Mouse (Mus musculus) retina, embryonic 14.5 days (tissue): ENCODE data around the gene Magi1.

Source experiments
- DNase-seq: peaks from one replicate; pipeline ENCODE4 v3.0.0-alpha.2; 2015; ENCODE audit warnings: low spot score

Gene Magi1

GRCm38 (mm10) chr6:94200910-94201309 is 82.8 kb downstream of the Magi1 start:
- no peak for DNase-seq

GRCm38 (mm10) chr6:94199696-94200095 is 84.0 kb downstream of the Magi1 start:
- no peak for DNase-seq

- DNase-seq, result no peak
These were observed 85.9 kb downstream of the Magi1 start for GRCm38 (mm10) chr6:94197831-94198230.

GRCm38 (mm10) chr6:94195303-94195911 is 88.3 kb downstream of the Magi1 start:
- no peak for DNase-seq

GRCm38 (mm10) chr6:94190830-94191229 is 92.9 kb downstream of the Magi1 start:
- DNase-seq, result no peak

- DNase-seq, result no peak
These were observed 94.3 kb downstream of the Magi1 start for GRCm38 (mm10) chr6:94189379-94189778.

- DNase-seq, result no peak
These were observed 96.9 kb downstream of the Magi1 start for GRCm38 (mm10) chr6:94186628-94187319.

GRCm38 (mm10) chr6:94184268-94184667 is 99.4 kb downstream of the Magi1 start:
- no peak for DNase-seq

GRCm38 (mm10) chr6:94183354-94183851 is 100.3 kb downstream of the Magi1 start:
- DNase-seq, result no peak

- DNase-seq, result no peak
These were observed 102.0 kb downstream of the Magi1 start for GRCm38 (mm10) chr6:94181673-94182255.

- no peak for DNase-seq
These were observed 103.2 kb downstream of the Magi1 start for GRCm38 (mm10) chr6:94180331-94181150.

GRCm38 (mm10) chr6:94177559-94177958 is 106.2 kb downstream of the Magi1 start:
- peak; percentile 21 for DNase-seq

- DNase-seq, result no peak
These were observed 107.0 kb downstream of the Magi1 start for GRCm38 (mm10) chr6:94176705-94177104.

- DNase-seq, result no peak
These were observed 112.5 kb downstream of the Magi1 start for GRCm38 (mm10) chr6:94171250-94171649.

GRCm38 (mm10) chr6:94169581-94170194 is 114.0 kb downstream of the Magi1 start:
- DNase-seq, result no peak

GRCm38 (mm10) chr6:94165951-94166350 is 117.8 kb downstream of the Magi1 start:
- no peak for DNase-seq

GRCm38 (mm10) chr6:94164753-94165536 is 118.8 kb downstream of the Magi1 start:
- no peak for DNase-seq

GRCm38 (mm10) chr6:94163325-94163995 is 120.3 kb downstream of the Magi1 start:
- no peak for DNase-seq

GRCm38 (mm10) chr6:94162918-94163317 is 120.8 kb downstream of the Magi1 start:
- DNase-seq, result no peak

GRCm38 (mm10) chr6:94159256-94159655 is 124.5 kb downstream of the Magi1 start:
- DNase-seq, result no peak
